Mouse (Mus musculus) pancreas, adult 10 weeks (tissue): ENCODE results near the gene Gnaq. TPM values are rescaled to one million over a fixed set of nuclear protein-coding genes. Genes with fewer than 3 reads are reported as not detected.

Experiments
- polyA plus RNA-seq: library from polyadenylated mRNA; stranded (reverse); fragments of 350-450 nt; fragmentation: Illumina TruSeq; extraction: RNeasy Lipid Tissue Mini Kit (QIAGEN cat#74804); gene quantifications from one replicate; pipeline ENCODE4 v1.2.3, GENCODE M21; 2015; ENCODE audit warnings: low read depth, low replicate concordance; ENCODE audit not compliant: insufficient read depth

Gene Gnaq
- polyA plus RNA-seq: 9.1 TPM

GRCm38 (mm10) chr19:16132791-16132864 lies at the start of gene Gnaq:
Gene Gnaq, plus strand, starts transcription at chr19:16132831.

GRCm38 (mm10) chr19:16435531-16436231 lies 303.1 kb downstream of the Gnaq start, which contains the start of gene Gna14:
Gene Gna14, plus strand, starts transcription at chr19:16435762.

Other genes with a start within 250 kb of the Gnaq start
- 15.8 TPM for gene Psat1, start 185.5 kb upstream of the Gnaq start, polyA plus RNA-seq
- 3.5 TPM for gene Cep78, start 147.8 kb upstream of the Gnaq start, polyA plus RNA-seq